Mouse (Mus musculus) heart, embryonic 13.5 days (tissue): ENCODE data around the gene Tfap4. TPM values are rescaled to one million over a fixed set of nuclear protein-coding genes. Genes with fewer than 3 reads are reported as not detected.

Source experiments
- ATAC-seq: fragments of 200-750 bp; cut with Nextera tagmentation; 2 replicates; pipeline ENCODE4 v1.8.0; 2017; ENCODE audit warnings: moderate TSS enrichment; ENCODE audit not compliant: insufficient number of reproducible peaks, low FRiP score, low TSS enrichment; ENCODE audit errors: extremely low read depth
- H3K27ac ChIP-seq: fragments of 300-500 bp; sonication (generic); replicated peaks from 2 replicates; pipeline ENCODE4 v1.5.1; 2015; ENCODE audit warnings: moderate library complexity, mild to moderate bottlenecking, inconsistent platforms
- H3K27me3 ChIP-seq: fragments of 300-500 bp; sonication (generic); replicated peaks from 2 replicates; pipeline ENCODE4 v1.6.1; 2015; ENCODE audit warnings: mild to moderate bottlenecking, inconsistent platforms
- H3K36me3 ChIP-seq: fragments of 300-500 bp; sonication (generic); 2 replicates; pipeline ENCODE4 v1.6.1; 2015; ENCODE audit warnings: mild to moderate bottlenecking, inconsistent platforms
- H3K4me1 ChIP-seq: fragments of 300-500 bp; sonication (generic); 2 replicates; pipeline ENCODE4 v1.6.1; 2015; ENCODE audit warnings: inconsistent platforms
- H3K4me2 ChIP-seq: fragments of 300-500 bp; sonication (generic); 2 replicates; pipeline ENCODE4 v1.6.1; 2015; ENCODE audit warnings: inconsistent platforms, mild to moderate bottlenecking, moderate library complexity
- H3K4me3 ChIP-seq: fragments of 300-500 bp; sonication (generic); 2 replicates; pipeline ENCODE4 v1.5.1; 2015; ENCODE audit warnings: moderate library complexity, mild to moderate bottlenecking, inconsistent platforms
- H3K9ac ChIP-seq: fragments of 300-500 bp; sonication (generic); 2 replicates; pipeline ENCODE4 v1.6.1; 2015; ENCODE audit warnings: inconsistent platforms, mild to moderate bottlenecking, moderate library complexity
- H3K9me3 ChIP-seq: fragments of 300-500 bp; sonication (generic); 2 replicates; pipeline ENCODE4 v1.6.1; 2016; ENCODE audit warnings: inconsistent platforms
- WGBS: fragments of 180-500 bp; shearing (Covaris S2); methylation state at CpG from one replicate; pipeline ENCODE4 v1.1.7; 2015; ENCODE audit warnings: mixed read lengths; 5-methylcytosine and 5-hydroxymethylcytosine counted together
- polyA plus RNA-seq: library from polyadenylated mRNA; unstranded; fragments of >200 nt; fragmentation: Nextera tagmentation; extraction: Ambion mirVana; gene quantifications from 2 replicates; pipeline ENCODE4 v1.2.1, GENCODE M21; 2015

The Tfap4 gene
- polyA plus RNA-seq, result 6.3 and 7.7 TPM in 2 replicates

GRCm38 (mm10) chr16:4559715-4560144 is at the start of gene Tfap4:
Gene Tfap4 (minus strand): TSS chr16:4559854.
- no peak for ATAC-seq
- peak within 1 kb of the TSS; percentile 91 for H3K9ac ChIP-seq

GRCm38 (mm10) chr16:4608532-4609059 is 48.9 kb upstream of the Tfap4 start:
- peaks cover 49% of the 10 kb centered on the region for H3K4me1 ChIP-seq
- H3K9me3 ChIP-seq, result no peaks in the 10 kb centered on the region
- 0 out of 2 replicates have a peak overlapping the region, but pooled peaks have one; percentile 13 for H3K9ac ChIP-seq
- no peaks in the 10 kb centered on the region for H3K27me3 ChIP-seq
- H3K27ac ChIP-seq, result no peak overlapping the region; the same call in 1 of the 2 replicates
- no peak overlapping the region for H3K4me3 ChIP-seq
- 78% methylated on average over 19 of the region's 19 CpGs for WGBS
- H3K36me3 ChIP-seq, result peaks cover 51% of the 10 kb centered on the region
- ATAC-seq, result no peak
- H3K4me2 ChIP-seq, result no peak overlapping the region

More at GRCm38 (mm10) chr16:4559715-4560144, at the start of gene Tfap4:
- Histone ChIP-seq H3K36me3 (peaks cover 8% of the 10 kb centered on the region; the same call in 1 of the 2 replicates), H3K27me3 (no peaks in the 10 kb centered on the region), H3K4me3 (peak within 1 kb of the TSS; percentile 85), H3K27ac (peak within 1 kb of the TSS; percentile 92), H3K4me1 (peaks cover 31% of the 10 kb centered on the region), H3K4me2 (peak within 1 kb of the TSS; percentile 84), H3K9me3 (no peaks in the 10 kb centered on the region)
- under 1% methylated on average over 15 of the region's 17 CpGs for WGBS

- H3K4me3 ChIP-seq, result no peak overlapping the region
- WGBS, result 46% methylated on average over 9 of the region's 9 CpGs
- peak overlapping the region; percentile 29; the same call in 1 of the 2 replicates for H3K4me2 ChIP-seq
- no peaks in the 10 kb centered on the region for H3K9me3 ChIP-seq
- H3K4me1 ChIP-seq, result peaks cover 56% of the 10 kb centered on the region
- H3K36me3 ChIP-seq, result peaks cover 45% of the 10 kb centered on the region
- peak overlapping the region; percentile 68 for H3K9ac ChIP-seq
- H3K27ac ChIP-seq, result peak overlapping the region; percentile 89
- no peak for ATAC-seq
- H3K27me3 ChIP-seq, result no peaks in the 10 kb centered on the region
Measured at GRCm38 (mm10) chr16:4607818-4608531, 48.3 kb upstream of the Tfap4 start.

- Histone ChIP-seq H3K9ac (peak overlapping the region; percentile 68), H3K9me3 (no peaks in the 10 kb centered on the region), H3K27me3 (no peaks in the 10 kb centered on the region), H3K36me3 (peaks cover 31% of the 10 kb centered on the region), H3K4me1 (peaks cover 70% of the 10 kb centered on the region), H3K27ac (peak overlapping the region; percentile 89), H3K4me2 (peak overlapping the region; percentile 29), H3K4me3 (no peak overlapping the region)
- no peak for ATAC-seq
- 15% methylated on average over 5 of the region's 5 CpGs for WGBS
Measured at GRCm38 (mm10) chr16:4606431-4607084, 46.9 kb upstream of the Tfap4 start.

- H3K9ac ChIP-seq, result peak overlapping the region; percentile 68
- no peak for ATAC-seq
- no peaks in the 10 kb centered on the region for H3K27me3 ChIP-seq
- H3K36me3 ChIP-seq, result peaks cover 21% of the 10 kb centered on the region
- peak overlapping the region; percentile 89 for H3K27ac ChIP-seq
- peaks cover 79% of the 10 kb centered on the region for H3K4me1 ChIP-seq
- 69% methylated on average over 13 of the region's 13 CpGs for WGBS
- H3K9me3 ChIP-seq, result no peaks in the 10 kb centered on the region
- no peak overlapping the region for H3K4me3 ChIP-seq
- H3K4me2 ChIP-seq, result no peak overlapping the region
Measured at GRCm38 (mm10) chr16:4605514-4606131, 46.0 kb upstream of the Tfap4 start.

- Histone ChIP-seq H3K36me3 (peaks cover 10% of the 10 kb centered on the region), H3K4me1 (peaks cover 92% of the 10 kb centered on the region), H3K27me3 (no peaks in the 10 kb centered on the region), H3K4me3 (no peak overlapping the region), H3K27ac (peak overlapping the region; percentile 89), H3K9me3 (no peaks in the 10 kb centered on the region), H3K9ac (peak overlapping the region; percentile 68), H3K4me2 (no peak overlapping the region)
- 57% methylated on average over 11 of the region's 11 CpGs for WGBS
- no peak for ATAC-seq
Measured at GRCm38 (mm10) chr16:4604293-4604837, 44.7 kb upstream of the Tfap4 start.

- Histone ChIP-seq H3K4me1 (peaks cover 100% of the 10 kb centered on the region), H3K27ac (peak overlapping the region; percentile 89), H3K9me3 (no peaks in the 10 kb centered on the region), H3K9ac (peak overlapping the region; percentile 68), H3K27me3 (no peaks in the 10 kb centered on the region), H3K4me2 (peak overlapping the region; percentile 49), H3K4me3 (no peak overlapping the region), H3K36me3 (peaks cover 2% of the 10 kb centered on the region; the same call in 1 of the 2 replicates)
- no peak for ATAC-seq
- 44% methylated on average over 1 of the region's 1 CpGs for WGBS
Measured at GRCm38 (mm10) chr16:4603453-4603837, 43.8 kb upstream of the Tfap4 start.

GRCm38 (mm10) chr16:4602766-4603452 is 43.3 kb upstream of the Tfap4 start:
- H3K4me2 ChIP-seq, result peak overlapping the region; percentile 49
- no peak overlapping the region for H3K4me3 ChIP-seq
- H3K9ac ChIP-seq, result peak overlapping the region; percentile 68
- no peaks in the 10 kb centered on the region for H3K27me3 ChIP-seq
- peak overlapping the region; percentile 89 for H3K27ac ChIP-seq
- 17% methylated on average over 7 of the region's 7 CpGs for WGBS
- peaks cover 100% of the 10 kb centered on the region for H3K4me1 ChIP-seq
- ATAC-seq, result no peak
- no peaks in the 10 kb centered on the region for H3K36me3 ChIP-seq
- no peaks in the 10 kb centered on the region for H3K9me3 ChIP-seq

- H3K4me2 ChIP-seq, result peak overlapping the region; percentile 49
- no peak for ATAC-seq
- H3K36me3 ChIP-seq, result no peaks in the 10 kb centered on the region
- H3K4me1 ChIP-seq, result peaks cover 100% of the 10 kb centered on the region
- H3K9me3 ChIP-seq, result no peaks in the 10 kb centered on the region
- H3K4me3 ChIP-seq, result no peak overlapping the region
- peak overlapping the region; percentile 68 for H3K9ac ChIP-seq
- 15% methylated on average over 3 of the region's 3 CpGs for WGBS
- H3K27me3 ChIP-seq, result no peaks in the 10 kb centered on the region
- peak overlapping the region; percentile 89 for H3K27ac ChIP-seq
Measured at GRCm38 (mm10) chr16:4602189-4602588, 42.5 kb upstream of the Tfap4 start.

- H3K4me3 ChIP-seq, result no peak overlapping the region
Measured at GRCm38 (mm10) chr16:4600701-4601310, 41.2 kb upstream of the Tfap4 start.

More at GRCm38 (mm10) chr16:4600701-4601310, 41.2 kb upstream of the Tfap4 start:
- no peak for ATAC-seq
- Histone ChIP-seq H3K9ac (peak overlapping the region; percentile 8; the same call in 1 of the 2 replicates), H3K27ac (peak overlapping the region; percentile 89), H3K36me3 (no peaks in the 10 kb centered on the region), H3K4me1 (peaks cover 100% of the 10 kb centered on the region), H3K4me2 (no peak overlapping the region), H3K9me3 (no peaks in the 10 kb centered on the region), H3K27me3 (no peaks in the 10 kb centered on the region)
- 56% methylated on average over 9 of the region's 9 CpGs for WGBS
